Mouse (Mus musculus) lung, postnatal 0 days (tissue): ENCODE data around the gene Camta2.

Source experiments
- CTCF ChIP-seq: IDR thresholded peaks from 2 replicates; pipeline ENCODE4 v1.5.1; 2016; ENCODE audit warnings: antibody characterized with exemption, mild to moderate bottlenecking
- EP300 ChIP-seq: IDR thresholded peaks from 2 replicates; pipeline ENCODE4 v1.6.1; 2016; ENCODE audit warnings: antibody characterized with exemption, mild to moderate bottlenecking, control low read depth

GRCm38 (mm10) chr11:70718481-70718880 lies 30.6 kb upstream of the Camta2 start:
- no peak for TF ChIP-seq CTCF
- TF ChIP-seq EP300, result no peak
